Mouse (Mus musculus): ENCODE measurements around the gene Nolc1. TPM values are rescaled to one million over a fixed set of nuclear protein-coding genes. Genes with fewer than 3 reads are reported as not detected.

Nolc1 gene
- polyA plus RNA-seq, 1 experiment: 30.9 TPM

GRCm38 (mm10) chr19:46044993-46045695, 30.5 kb upstream of the Nolc1 start, which contains the start of gene Ldb1:
Gene Ldb1, minus strand, starts transcription at chr19:46045214.
- H3K4me3 ChIP-seq: peak within 1 kb of the TSS; percentile 68

DNA sequence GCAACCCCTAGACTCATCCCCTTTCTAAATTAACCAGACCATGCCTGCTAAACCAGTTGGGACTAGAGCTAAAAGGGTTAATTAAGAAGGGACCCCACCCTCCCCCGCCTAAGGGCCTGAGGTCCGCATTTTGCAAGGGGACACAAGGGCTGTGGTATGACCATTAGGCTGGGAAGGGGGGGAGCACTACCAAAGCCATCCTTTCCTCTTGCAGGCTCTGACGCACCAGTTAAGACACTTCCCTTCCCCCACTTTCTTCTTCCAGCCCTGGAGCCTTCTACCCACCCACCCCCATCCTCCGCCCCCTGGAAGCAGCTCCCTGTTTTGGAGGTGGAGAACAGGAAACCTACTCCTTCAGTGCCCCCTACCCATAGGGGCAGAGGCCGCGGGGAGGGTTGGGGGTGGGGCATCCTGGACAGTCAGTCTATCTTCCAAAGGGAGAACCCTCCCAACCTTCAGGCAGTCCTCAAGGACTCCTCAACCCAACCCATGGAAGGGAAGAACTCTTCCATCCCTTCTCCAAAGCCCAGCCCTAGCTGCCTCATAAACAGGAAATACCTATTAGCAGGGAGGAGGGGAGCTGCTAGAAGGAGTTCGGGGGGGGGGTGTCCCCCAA, 29.9 kb upstream of the Nolc1 start:
- H3ac ChIP-seq (ENCODE audit: control insufficient read depth, insufficient read length): peak overlapping the region; percentile 91
- no peaks in the 10 kb centered on the region for H3K36me3 ChIP-seq (ENCODE audit: control insufficient read depth, insufficient read depth)
- peak overlapping the region; percentile 68 for H3K4me3 ChIP-seq
- H3K79me2 ChIP-seq (ENCODE audit: control insufficient read depth, insufficient read depth): peaks cover 37% of the 10 kb centered on the region
- peaks cover 4% of the 10 kb centered on the region for H3K27me3 ChIP-seq (ENCODE audit: control insufficient read depth, insufficient read depth, insufficient read length)
- H3K4me2 ChIP-seq (ENCODE audit: low read depth): peak overlapping the region; percentile 98
- TF ChIP-seq POLR2AphosphoS2 (IDR thresholded peaks at IDR 0.05; ENCODE audit: insufficient read length, low read depth) (no peak), SRF (IDR thresholded peaks at IDR 0.05; ENCODE audit: control insufficient read depth, insufficient read length, low read depth) (no peak), MYOD1 (IDR thresholded peaks at IDR 0.05; ENCODE audit: control insufficient read depth in 1 of 3, insufficient read length in 2 of 3, low read depth in 2 of 3) (no peak), POLR2A (IDR thresholded peaks at IDR 0.05; ENCODE audit: insufficient read length, low read depth) (no peak), MAX (IDR thresholded peaks at IDR 0.05; ENCODE audit: low read depth) (no peak), CEBPB (IDR thresholded peaks at IDR 0.05; ENCODE audit: insufficient read depth, poor library complexity, severe bottlenecking) (no peak), E2F4 (IDR thresholded peaks at IDR 0.05; ENCODE audit: insufficient read depth) (no peak), MYOG (IDR thresholded peaks at IDR 0.05; ENCODE audit: control insufficient read depth in 1 of 3, insufficient read depth in 1 of 3, insufficient read length in 2 of 3, low read depth in 2 of 3) (no peak), TCF3 (IDR thresholded peaks at IDR 0.05; ENCODE audit: insufficient read length, low read depth) (no peak), TCF12 (IDR thresholded peaks at IDR 0.05; ENCODE audit: insufficient read depth, poor library complexity, severe bottlenecking) (no peak), REST (IDR thresholded peaks at IDR 0.05; ENCODE audit: insufficient read depth, insufficient read length) (no peak), USF1 (IDR thresholded peaks at IDR 0.05; ENCODE audit: low read depth) (no peak)

More at GRCm38 (mm10) chr19:46044993-46045695, 30.5 kb upstream of the Nolc1 start, which contains the start of gene Ldb1:
- Histone ChIP-seq H3K27me3 (ENCODE audit: control insufficient read depth, insufficient read depth, insufficient read length) (no peaks in the 10 kb centered on the region), H3K36me3 (ENCODE audit: control insufficient read depth, insufficient read depth) (no peaks in the 10 kb centered on the region), H3K4me2 (ENCODE audit: low read depth) (peak within 1 kb of the TSS; percentile 98), H3ac (ENCODE audit: control insufficient read depth, insufficient read length) (peak within 1 kb of the TSS; percentile 91), H3K79me2 (ENCODE audit: control insufficient read depth, insufficient read depth) (peaks cover 44% of the 10 kb centered on the region)
- no peak for TF ChIP-seq MAX (IDR thresholded peaks at IDR 0.05; ENCODE audit: low read depth)
- TF ChIP-seq MYOG (IDR thresholded peaks at IDR 0.05; ENCODE audit: control insufficient read depth in 1 of 3, insufficient read depth in 1 of 3, insufficient read length in 2 of 3, low read depth in 2 of 3): peak in 1 of 3 experiments; percentile 39
- TF ChIP-seq REST (IDR thresholded peaks at IDR 0.05; ENCODE audit: insufficient read depth, insufficient read length): peak; percentile 33
- TF ChIP-seq POLR2AphosphoS2 (IDR thresholded peaks at IDR 0.05; ENCODE audit: insufficient read length, low read depth): peak; percentile 93
- TF ChIP-seq POLR2A (IDR thresholded peaks at IDR 0.05; ENCODE audit: insufficient read length, low read depth): peak; percentile 96
- TF ChIP-seq TCF3 (IDR thresholded peaks at IDR 0.05; ENCODE audit: insufficient read length, low read depth): no peak
- TF ChIP-seq E2F4 (IDR thresholded peaks at IDR 0.05; ENCODE audit: insufficient read depth): peak; percentile 13

DNA sequence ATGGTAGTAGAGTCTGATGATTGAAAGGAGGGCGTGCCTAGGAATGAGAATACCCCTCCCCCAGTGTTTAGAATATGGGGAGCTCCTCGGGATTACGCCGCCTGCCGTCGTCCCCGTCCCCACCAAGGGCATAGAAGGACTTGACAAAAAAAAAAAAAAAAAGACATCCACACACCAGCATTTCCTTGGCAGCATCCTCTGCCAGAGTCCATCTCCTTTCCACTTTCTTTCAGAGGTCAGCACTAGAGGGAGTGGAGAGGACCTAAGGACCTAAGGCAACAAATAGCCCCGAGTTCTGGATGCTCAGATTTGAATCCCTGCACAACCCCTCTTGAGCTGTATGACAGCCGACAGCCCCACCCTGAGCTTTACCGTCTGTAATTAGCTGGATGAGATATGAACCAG, 29.0 kb upstream of the Nolc1 start:
- H3K36me3 ChIP-seq (ENCODE audit: control insufficient read depth, insufficient read depth): no peaks in the 10 kb centered on the region
- no peak overlapping the region for H3ac ChIP-seq (ENCODE audit: control insufficient read depth, insufficient read length)
- TF ChIP-seq POLR2A (IDR thresholded peaks at IDR 0.05; ENCODE audit: insufficient read length, low read depth): no peak
- no peak for TF ChIP-seq USF1 (IDR thresholded peaks at IDR 0.05; ENCODE audit: low read depth)
- TF ChIP-seq POLR2AphosphoS2 (IDR thresholded peaks at IDR 0.05; ENCODE audit: insufficient read length, low read depth): no peak
- no peak for TF ChIP-seq MAX (IDR thresholded peaks at IDR 0.05; ENCODE audit: low read depth)
- no peak for TF ChIP-seq MYOG (IDR thresholded peaks at IDR 0.05; ENCODE audit: control insufficient read depth in 1 of 3, insufficient read depth in 1 of 3, insufficient read length in 2 of 3, low read depth in 2 of 3)
- no peak for TF ChIP-seq TCF3 (IDR thresholded peaks at IDR 0.05; ENCODE audit: insufficient read length, low read depth)
- no peak for TF ChIP-seq REST (IDR thresholded peaks at IDR 0.05; ENCODE audit: insufficient read depth, insufficient read length)
- TF ChIP-seq CEBPB (IDR thresholded peaks at IDR 0.05; ENCODE audit: insufficient read depth, poor library complexity, severe bottlenecking): no peak
- no peak for TF ChIP-seq SRF (IDR thresholded peaks at IDR 0.05; ENCODE audit: control insufficient read depth, insufficient read length, low read depth)
- TF ChIP-seq TCF12 (IDR thresholded peaks at IDR 0.05; ENCODE audit: insufficient read depth, poor library complexity, severe bottlenecking): no peak
- TF ChIP-seq MYOD1 (IDR thresholded peaks at IDR 0.05; ENCODE audit: control insufficient read depth in 1 of 3, insufficient read length in 2 of 3, low read depth in 2 of 3): no peak
- H3K4me2 ChIP-seq (ENCODE audit: low read depth): no peak overlapping the region
- H3K27me3 ChIP-seq (ENCODE audit: control insufficient read depth, insufficient read depth, insufficient read length): peaks cover 4% of the 10 kb centered on the region
- H3K4me3 ChIP-seq: no peak overlapping the region
- H3K79me2 ChIP-seq (ENCODE audit: control insufficient read depth, insufficient read depth): peaks cover 29% of the 10 kb centered on the region

GRCm38 (mm10) chr19:46047426-46047825, 28.2 kb upstream of the Nolc1 start:
- no peak overlapping the region for H3K4me2 ChIP-seq (ENCODE audit: low read depth)
- peaks cover 22% of the 10 kb centered on the region for H3K79me2 ChIP-seq (ENCODE audit: control insufficient read depth, insufficient read depth)
- TF ChIP-seq POLR2A (IDR thresholded peaks at IDR 0.05; ENCODE audit: insufficient read length, low read depth): no peak
- no peak for TF ChIP-seq TCF12 (IDR thresholded peaks at IDR 0.05; ENCODE audit: insufficient read depth, poor library complexity, severe bottlenecking)
- no peak for TF ChIP-seq POLR2AphosphoS2 (IDR thresholded peaks at IDR 0.05; ENCODE audit: insufficient read length, low read depth)
- TF ChIP-seq MAX (IDR thresholded peaks at IDR 0.05; ENCODE audit: low read depth): no peak
- TF ChIP-seq USF1 (IDR thresholded peaks at IDR 0.05; ENCODE audit: low read depth): no peak
- TF ChIP-seq CEBPB (IDR thresholded peaks at IDR 0.05; ENCODE audit: insufficient read depth, poor library complexity, severe bottlenecking): no peak
- no peak for TF ChIP-seq REST (IDR thresholded peaks at IDR 0.05; ENCODE audit: insufficient read depth, insufficient read length)
- no peak for TF ChIP-seq E2F4 (IDR thresholded peaks at IDR 0.05; ENCODE audit: insufficient read depth)
- no peak for TF ChIP-seq SRF (IDR thresholded peaks at IDR 0.05; ENCODE audit: control insufficient read depth, insufficient read length, low read depth)
- TF ChIP-seq MYOD1 (IDR thresholded peaks at IDR 0.05; ENCODE audit: control insufficient read depth in 1 of 3, insufficient read length in 2 of 3, low read depth in 2 of 3): no peak
- no peak for TF ChIP-seq TCF3 (IDR thresholded peaks at IDR 0.05; ENCODE audit: insufficient read length, low read depth)
- TF ChIP-seq MYOG (IDR thresholded peaks at IDR 0.05; ENCODE audit: control insufficient read depth in 1 of 3, insufficient read depth in 1 of 3, insufficient read length in 2 of 3, low read depth in 2 of 3): no peak
- H3K36me3 ChIP-seq (ENCODE audit: control insufficient read depth, insufficient read depth): no peaks in the 10 kb centered on the region
- H3ac ChIP-seq (ENCODE audit: control insufficient read depth, insufficient read length): no peak overlapping the region
- H3K27me3 ChIP-seq (ENCODE audit: control insufficient read depth, insufficient read depth, insufficient read length): peaks cover 4% of the 10 kb centered on the region
- H3K4me3 ChIP-seq: no peak overlapping the region
